Mouse (Mus musculus) stomach, postnatal 0 days (tissue): ENCODE measurements around the gene Cfap20.

ENCODE experiments used
- CTCF ChIP-seq: IDR thresholded peaks from 2 replicates; pipeline ENCODE4 v1.5.1; 2016; ENCODE audit warnings: antibody characterized with exemption, low read depth, mild to moderate bottlenecking, moderate library complexity
- EP300 ChIP-seq: optimal IDR thresholded peaks from 2 replicates; pipeline ENCODE3; 2016; ENCODE audit warnings: antibody characterized with exemption

GRCm38 (mm10) chr8:95468995-95469394 is 34.3 kb upstream of the Cfap20 start:
- TF ChIP-seq CTCF (no peak), EP300 (no peak)
